Mouse (Mus musculus) forebrain, embryonic 16.5 days (tissue): ENCODE measurements around the gene Ttll6. TPM values are rescaled to one million over a fixed set of nuclear protein-coding genes. Genes with fewer than 3 reads are reported as not detected.
"Not testable (repeated sequence)": the region's sequence is repeated elsewhere in the genome, so short reads cannot be mapped to it uniquely, and the experiment has no call there.

Source experiments
- ATAC-seq: fragments of 200-750 bp; cut with Nextera tagmentation; 2 replicates; pipeline ENCODE4 v1.8.0; 2017; ENCODE audit warnings: mild to moderate bottlenecking, moderate library complexity
- H3K27ac ChIP-seq: fragments of 300-500 bp; sonication (generic); 2 replicates; pipeline ENCODE4 v1.5.1; 2014; ENCODE audit warnings: low read length, control low read depth
- H3K27me3 ChIP-seq: fragments of 300-500 bp; sonication (generic); replicated peaks from 2 replicates; pipeline ENCODE4 v1.6.1; 2014; ENCODE audit warnings: low read length; ENCODE audit not compliant: control insufficient read depth, insufficient read depth
- H3K36me3 ChIP-seq: fragments of 300-500 bp; sonication (generic); 2 replicates; pipeline ENCODE4 v1.6.1; 2014; ENCODE audit not compliant: control insufficient read depth, insufficient read depth
- H3K4me1 ChIP-seq: fragments of 300-500 bp; sonication (generic); replicated peaks from 2 replicates; pipeline ENCODE4 v1.6.1; 2014; ENCODE audit warnings: low read length; ENCODE audit not compliant: control insufficient read depth, insufficient read depth
- H3K4me2 ChIP-seq: fragments of 300-500 bp; sonication (generic); 2 replicates; pipeline ENCODE4 v1.6.1; 2014; ENCODE audit warnings: mild to moderate bottlenecking, low read length, control low read depth
- H3K4me3 ChIP-seq: fragments of 300-500 bp; sonication (generic); replicated peaks from 2 replicates; pipeline ENCODE4 v1.5.1; 2014; ENCODE audit warnings: mild to moderate bottlenecking, low read length, control low read depth
- H3K9ac ChIP-seq: fragments of 300-500 bp; sonication (generic); replicated peaks from 2 replicates; pipeline ENCODE4 v1.6.1; 2014; ENCODE audit warnings: low read depth, low read length, control low read depth
- H3K9me3 ChIP-seq: fragments of 300-500 bp; sonication (generic); 2 replicates; pipeline ENCODE4 v1.6.1; 2016; ENCODE audit warnings: low read length; ENCODE audit not compliant: control insufficient read depth
- WGBS: fragments of 180-500 bp; shearing (Covaris S2); extraction: QIAGEN DNeasy Blood & Tissue Kit; methylation state at CpG from one replicate; pipeline ENCODE4 v1.1.7; 2014; 5-methylcytosine and 5-hydroxymethylcytosine counted together
- polyA plus RNA-seq: library from polyadenylated mRNA; unstranded; fragments of >200 nt; fragmentation: Nextera tagmentation; extraction: Ambion mirVana; gene quantifications from 2 replicates; pipeline ENCODE4 v1.2.1, GENCODE M21; 2015

Gene Ttll6
- polyA plus RNA-seq = 0.09 and 0.11 TPM in 2 replicates

DNA sequence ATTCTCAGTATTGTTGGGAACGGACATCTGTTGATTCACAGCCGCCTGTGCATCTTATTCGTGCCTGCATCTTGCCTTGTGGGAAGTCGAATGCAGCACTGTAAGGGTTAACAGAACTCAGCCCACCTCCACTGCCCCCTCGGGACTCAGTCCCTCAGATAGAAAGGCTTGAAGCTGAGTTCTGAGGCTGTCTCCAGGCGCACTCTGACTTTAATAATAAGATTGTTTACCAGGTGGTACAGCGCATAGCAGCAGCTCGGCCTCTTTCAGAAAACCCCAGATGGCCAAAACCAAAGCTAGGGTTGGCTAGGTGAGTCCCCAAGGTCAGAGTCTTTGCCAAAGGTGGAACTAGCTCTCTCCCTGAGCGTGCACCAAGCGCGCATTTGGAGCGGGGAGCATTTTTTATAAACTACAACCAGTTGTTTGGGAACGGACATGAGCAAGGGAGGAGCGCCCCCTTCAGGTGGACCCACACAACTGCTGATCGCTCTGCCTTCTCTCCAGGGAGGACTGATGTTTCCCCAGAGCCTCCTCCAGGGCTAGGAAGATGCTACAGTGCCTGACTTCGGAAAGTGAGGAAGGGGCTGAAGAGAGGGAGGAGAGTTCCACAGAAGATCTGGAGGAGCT lies at the start of gene Ttll6:
TSS of gene Ttll6 (plus strand) at position 548 of the 627 bp plus-strand sequence.
- WGBS = 17% methylated on average over 16 of the region's 16 CpGs
- Histone ChIP-seq H3K4me1 (no peaks in the 10 kb centered on the region), H3K27ac (no peak within 1 kb of the TSS), H3K27me3 (no peaks in the 10 kb centered on the region), H3K36me3 (no peaks in the 10 kb centered on the region), H3K4me2 (0 out of 2 replicates have a peak within 1 kb of the TSS, but pooled peaks have one; percentile 0), H3K9me3 (no peaks in the 10 kb centered on the region), H3K4me3 (no peak within 1 kb of the TSS), H3K9ac (no peak within 1 kb of the TSS)
- no peak for ATAC-seq

DNA sequence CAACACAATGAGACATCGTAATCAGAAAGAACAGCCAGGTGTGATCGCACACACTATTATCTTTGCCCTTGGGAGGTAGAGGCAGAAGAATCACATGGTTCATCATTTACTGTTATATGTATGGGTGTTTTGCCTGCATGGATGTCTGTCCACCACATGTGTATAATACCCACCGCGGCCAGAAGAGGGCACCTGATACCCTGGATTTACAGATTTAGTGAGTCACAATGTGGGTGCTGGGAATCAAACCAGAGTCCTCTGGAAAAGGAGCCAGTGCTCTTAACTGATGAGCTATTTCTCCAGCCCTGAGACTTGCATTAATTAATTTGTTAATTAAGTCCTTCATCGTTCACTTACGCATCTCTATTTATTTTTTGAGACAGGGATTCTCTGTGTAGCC lies 45.6 kb upstream of the Ttll6 start:
- Histone ChIP-seq H3K36me3 (no peaks in the 10 kb centered on the region), H3K27ac (no peak overlapping the region), H3K9ac (no peak overlapping the region), H3K9me3 (no peaks in the 10 kb centered on the region), H3K27me3 (no peaks in the 10 kb centered on the region), H3K4me1 (no peaks in the 10 kb centered on the region), H3K4me2 (no peak overlapping the region), H3K4me3 (no peak overlapping the region)
- 89% methylated on average over 6 of the region's 6 CpGs for WGBS
- ATAC-seq = no peak

DNA sequence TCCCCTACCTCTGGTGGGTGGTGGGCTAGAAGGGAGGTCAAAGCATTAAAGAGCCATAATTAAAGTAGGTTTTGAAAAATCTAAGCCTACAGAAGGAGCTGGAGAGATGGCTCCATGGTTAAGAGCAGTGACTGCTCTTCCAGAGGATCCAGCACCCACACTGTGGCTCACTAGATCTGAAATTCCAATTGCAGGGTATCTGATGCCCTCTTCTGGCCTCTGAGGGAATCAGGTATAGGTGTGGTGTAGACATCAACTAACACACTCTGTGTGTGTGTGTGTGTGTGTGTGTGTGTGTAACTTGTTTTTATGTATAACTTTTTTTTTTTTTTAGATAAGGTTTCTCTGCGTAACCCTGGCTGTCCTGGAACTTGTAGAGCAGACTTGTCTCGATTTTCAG lies 42.5 kb upstream of the Ttll6 start:
- Histone ChIP-seq H3K4me1 (no peaks in the 10 kb centered on the region), H3K9ac (no peak overlapping the region)
- 72% methylated on average over 2 of the region's 2 CpGs for WGBS

GRCm38 (mm10) chr11:96092674-96093291 lies 40.8 kb upstream of the Ttll6 start:
- Histone ChIP-seq H3K27ac (no peak overlapping the region), H3K4me2 (no peak overlapping the region), H3K4me3 (no peak overlapping the region), H3K4me1 (no peaks in the 10 kb centered on the region), H3K9ac (no peak overlapping the region), H3K36me3 (no peaks in the 10 kb centered on the region), H3K27me3 (no peaks in the 10 kb centered on the region), H3K9me3 (no peaks in the 10 kb centered on the region)
- WGBS = 36% methylated on average over 7 of the region's 7 CpGs
- ATAC-seq = no peak

More for the DNA sequence above, 42.5 kb upstream of the Ttll6 start:
- H3K27ac ChIP-seq = no peak overlapping the region
- ATAC-seq = no peak
- no peaks in the 10 kb centered on the region for H3K36me3 ChIP-seq
- H3K4me3 ChIP-seq = no peak overlapping the region
- no peak overlapping the region for H3K4me2 ChIP-seq
- H3K27me3 ChIP-seq = no peaks in the 10 kb centered on the region
- H3K9me3 ChIP-seq = no peaks in the 10 kb centered on the region

- Histone ChIP-seq H3K27ac (no peak overlapping the region), H3K9me3 (no peaks in the 10 kb centered on the region), H3K27me3 (no peaks in the 10 kb centered on the region), H3K36me3 (no peaks in the 10 kb centered on the region), H3K4me2 (no peak overlapping the region), H3K4me3 (no peak overlapping the region), H3K9ac (no peak overlapping the region), H3K4me1 (no peaks in the 10 kb centered on the region)
- ATAC-seq = no peak
- WGBS = 7% methylated on average over 3 of the region's 3 CpGs
Measured at GRCm38 (mm10) chr11:96093361-96093760, 40.2 kb upstream of the Ttll6 start.

- 74% methylated on average over 1 of the region's 1 CpGs for WGBS
- no peaks in the 10 kb centered on the region for H3K36me3 ChIP-seq
- H3K4me2 ChIP-seq = no peak overlapping the region
- H3K27ac ChIP-seq = no peak overlapping the region
- H3K9me3 ChIP-seq = no peaks in the 10 kb centered on the region
- no peaks in the 10 kb centered on the region for H3K4me1 ChIP-seq
- H3K9ac ChIP-seq = no peak overlapping the region
- ATAC-seq = no peak
- no peaks in the 10 kb centered on the region for H3K27me3 ChIP-seq
- no peak overlapping the region for H3K4me3 ChIP-seq
Measured at GRCm38 (mm10) chr11:96108376-96108775, 25.2 kb upstream of the Ttll6 start.

GRCm38 (mm10) chr11:96110950-96111349 lies 22.6 kb upstream of the Ttll6 start:
- WGBS = 58% methylated on average over 2 of the region's 2 CpGs
- not testable (repeated sequence) for ATAC-seq, H3K36me3 ChIP-seq, H3K27me3 ChIP-seq, H3K9ac ChIP-seq, H3K4me1 ChIP-seq, H3K27ac ChIP-seq, H3K4me3 ChIP-seq, H3K9me3 ChIP-seq, H3K4me2 ChIP-seq

DNA sequence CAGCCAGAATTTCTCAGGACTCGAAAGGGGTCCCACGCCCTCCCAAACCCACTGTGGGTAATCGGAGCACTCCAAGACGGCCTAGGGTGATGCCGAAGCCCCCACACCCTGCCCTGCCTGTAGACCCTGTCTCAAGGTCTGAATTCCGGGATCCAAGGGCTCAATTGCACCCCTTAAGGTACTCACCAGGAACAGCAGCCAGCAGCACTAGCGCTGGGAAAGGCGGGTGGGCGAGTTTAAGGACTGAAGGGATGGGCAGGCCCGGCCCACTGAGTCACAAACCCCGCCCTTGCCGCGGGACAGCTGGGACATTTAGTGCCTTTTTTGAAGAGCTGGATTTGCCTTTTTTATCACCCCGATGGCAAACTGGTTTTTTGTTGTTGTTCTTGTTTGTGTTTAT lies 21.8 kb upstream of the Ttll6 start, which contains the start of gene Calcoco2:
TSS of gene Calcoco2 (minus strand) at position 214 of the 400 bp plus-strand sequence.
- no peaks in the 10 kb centered on the region for H3K4me1 ChIP-seq
- no peaks in the 10 kb centered on the region for H3K36me3 ChIP-seq
- H3K4me3 ChIP-seq = no peak within 1 kb of the TSS
- no peak within 1 kb of the TSS for H3K4me2 ChIP-seq
- no peak for ATAC-seq
- H3K9ac ChIP-seq = no peak within 1 kb of the TSS
- WGBS = 45% methylated on average over 14 of the region's 14 CpGs
- no peak within 1 kb of the TSS for H3K27ac ChIP-seq
- H3K27me3 ChIP-seq = no peaks in the 10 kb centered on the region
- no peaks in the 10 kb centered on the region for H3K9me3 ChIP-seq

DNA sequence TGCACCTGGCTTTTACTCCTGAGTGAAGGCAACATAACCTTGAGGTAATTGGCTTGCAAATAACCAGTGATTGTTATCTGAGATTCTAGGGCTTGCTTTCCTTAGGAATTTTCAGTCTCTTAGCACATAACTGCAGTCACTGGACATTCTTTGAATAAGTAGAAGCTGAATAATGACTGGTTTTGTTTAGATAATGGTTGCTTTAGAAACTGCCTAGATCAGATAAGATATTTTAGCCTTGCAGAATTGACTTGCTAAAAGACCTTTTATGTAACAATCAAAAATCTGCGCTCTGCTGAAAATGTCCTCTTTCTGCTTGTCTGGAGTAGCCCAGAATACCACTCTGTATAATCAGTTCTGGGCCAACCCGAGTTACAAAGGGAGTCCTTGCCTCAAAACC lies 19.5 kb upstream of the Ttll6 start:
- H3K36me3 ChIP-seq = no peaks in the 10 kb centered on the region

More for the DNA sequence above, 19.5 kb upstream of the Ttll6 start:
- H3K4me3 ChIP-seq = no peak overlapping the region
- no peaks in the 10 kb centered on the region for H3K9me3 ChIP-seq
- no peak for ATAC-seq
- no peak overlapping the region for H3K9ac ChIP-seq
- no peaks in the 10 kb centered on the region for H3K27me3 ChIP-seq
- no peaks in the 10 kb centered on the region for H3K4me1 ChIP-seq
- 69% methylated on average over 2 of the region's 2 CpGs for WGBS
- H3K4me2 ChIP-seq = no peak overlapping the region
- H3K27ac ChIP-seq = no peak overlapping the region
